In the genomic region with DNA sequence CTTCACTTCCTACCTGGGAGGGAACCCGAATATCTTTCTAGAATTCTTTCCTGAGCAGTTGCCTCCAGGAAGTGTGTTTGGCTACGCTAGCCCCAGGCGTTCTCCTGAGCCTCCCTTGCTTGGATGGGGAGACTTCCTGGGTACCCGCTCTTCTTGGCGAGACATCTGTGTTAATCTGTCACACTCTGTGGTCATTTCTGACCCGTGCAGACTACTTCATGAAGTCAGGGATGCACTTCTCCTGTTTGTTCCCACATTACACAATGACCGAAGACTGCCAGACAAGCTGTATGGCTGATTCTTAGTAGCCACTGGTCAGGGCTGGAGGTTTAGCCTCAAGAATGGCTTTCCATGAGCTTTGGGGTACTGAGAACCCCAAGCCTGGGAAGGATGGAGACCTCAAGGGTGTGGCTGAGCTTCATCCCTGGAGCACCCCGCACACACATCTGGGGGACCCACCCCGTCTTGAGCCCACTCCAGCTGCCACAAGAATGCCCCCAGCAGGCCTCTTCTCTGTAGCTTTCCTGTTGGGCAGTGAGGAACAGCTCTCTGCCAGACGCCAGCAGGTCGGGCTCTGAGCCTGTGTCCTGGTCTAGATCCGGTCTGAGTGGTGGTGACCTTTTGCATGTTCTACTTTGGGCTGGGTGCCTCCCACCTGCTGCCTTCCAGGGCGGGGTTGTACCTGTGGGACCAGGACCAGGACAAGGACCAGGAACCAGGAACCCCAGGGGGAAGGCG, we compare ENCODE assay signal across 15 mouse cellular contexts. TPM values are rescaled to one million over a fixed set of nuclear protein-coding genes. Genes with fewer than 3 reads are reported as not detected.
A peak's percentile ranks its signal among the peaks of the same experiment; 100 is the strongest.
DNase-seq lines count a peak whose midpoint lies in the region; ATAC-seq lines count a peak whose summit lies in the region.
"Had no signal": no experiment of that assay in that cellular context is flagged by ENCODE, and none has a peak within 500 bp of the region (broad histone marks: within the 10 kb centered on the region; RNA-seq: fewer than 3 reads in every experiment).

No protein-coding gene starts in this region.

- H3K4me1 ChIP-seq in erythroblast, embryonic 14.5 days (ENCODE audit: control insufficient read depth), result peaks cover 100% of the 10 kb centered on the region
- peaks cover 47% of the 10 kb centered on the region for H3K4me1 ChIP-seq in kidney, embryonic 16.5 days (ENCODE audit: insufficient read depth, low read length)

- H3K27ac ChIP-seq in kidney, embryonic 16.5 days (ENCODE audit: low read length), result no peak overlapping the region
- H3K27ac ChIP-seq: hindbrain, embryonic 12.5 days; lung, embryonic 15.5 days had no signal

- no peak overlapping the region for H3K4me2 ChIP-seq in kidney, embryonic 16.5 days (replicated peaks; ENCODE audit: low read depth, low read length)
- H3K4me2 ChIP-seq: hindbrain, embryonic 12.5 days; lung, embryonic 15.5 days had no signal

- H3K9me3 ChIP-seq in erythroblast, embryonic 14.5 days (ENCODE audit: control insufficient read depth, low read length), result no peaks in the 10 kb centered on the region
- no peaks in the 10 kb centered on the region for H3K9me3 ChIP-seq in kidney, embryonic 16.5 days (ENCODE audit: low read length)
- H3K9me3 ChIP-seq: hindbrain, embryonic 12.5 days; lung, embryonic 15.5 days had no signal

- H3K36me3 ChIP-seq in erythroblast, embryonic 14.5 days (ENCODE audit: control insufficient read depth), result peaks cover 83% of the 10 kb centered on the region
- H3K36me3 ChIP-seq in kidney, embryonic 16.5 days (ENCODE audit: insufficient read depth, low read length), result no peaks in the 10 kb centered on the region
- H3K36me3 ChIP-seq: hindbrain, embryonic 12.5 days; lung, embryonic 15.5 days had no signal

- no peak for ATAC-seq in erythroblast, adult 5-6 weeks (replicated peaks; ENCODE audit: low FRiP score, poor library complexity, severe bottlenecking)
- ATAC-seq in kidney, embryonic 16.5 days (ENCODE audit: low FRiP score, low TSS enrichment), result no peak
- ATAC-seq: intestine, postnatal 0 days had no signal

- H3K4me3 ChIP-seq in erythroblast, embryonic 14.5 days (replicated peaks), result peak overlapping the region; percentile 29
- H3K4me3 ChIP-seq in kidney, embryonic 16.5 days (ENCODE audit: low read length), result no peak overlapping the region
- H3K4me3 ChIP-seq: hindbrain, embryonic 12.5 days; lung, embryonic 15.5 days had no signal

- 84% methylated on average over 14 of the region's 14 CpGs for WGBS in kidney, embryonic 16.5 days

- H3K9ac ChIP-seq in kidney, embryonic 16.5 days (replicated peaks; ENCODE audit: low read length), result no peak overlapping the region
- H3K9ac ChIP-seq: hindbrain, embryonic 12.5 days; lung, embryonic 15.5 days had no signal

- H3K27me3 ChIP-seq in erythroblast, embryonic 14.5 days (ENCODE audit: control insufficient read depth), result no peaks in the 10 kb centered on the region
- H3K27me3 ChIP-seq in kidney, embryonic 16.5 days (ENCODE audit: insufficient read depth, low read length), result no peaks in the 10 kb centered on the region
- H3K27me3 ChIP-seq: lung, embryonic 15.5 days had no signal

- DNase-seq in kidney, postnatal 10 days, result peak; percentile 8
- no peak for DNase-seq in kidney, postnatal 14 days
- peak; percentile 9 for DNase-seq in urinary bladder, postnatal 14 days (ENCODE audit: low spot score)
- no peak for DNase-seq in urinary bladder, postnatal 36 days (ENCODE audit: low spot score in 2 of 2)
- no peak for DNase-seq in cerebellum, postnatal 14 days
- DNase-seq: adrenal gland, postnatal 36 days; cerebellum, adult 9-11 months; kidney, postnatal 4 days; right cerebral cortex, postnatal 14 days had no signal

RNA-seq across cellular contexts. Expression of a gene that starts 7.8 kb away (rescaled TPM):
- 7.3 and 7.8 TPM in 2 replicates for polyA plus RNA-seq in erythroblast, embryonic 14.5 days (2012)
- 39.4 and 43.5 TPM in 2 replicates for total RNA-seq in erythroblast, adult 5-6 weeks (2015; ENCODE audit: low replicate concordance)
- total RNA-seq in erythroblast, adult 5-6 weeks (2017; ENCODE audit: low replicate concordance), result 102 and 103 TPM in 2 replicates
- polyA plus RNA-seq in kidney, embryonic 16.5 days (2015; fragmentation: Nextera tagmentation; extraction: Ambion mirVana), result 23.6 TPM in 2 replicates

Comparison
In these comparisons a context has a peak if more than half of its experiments do, and no peak if none do; other contexts are left out.
1. DNase-seq: peak in kidney, postnatal 10 days (single experiment) and urinary bladder, postnatal 14 days (single experiment); none in kidney, postnatal 14 days (single experiment), urinary bladder, postnatal 36 days (0 of 2) and cerebellum, postnatal 14 days (0 of 2).